Mouse (Mus musculus): ENCODE data around the gene Tomm20. TPM values are rescaled to one million over a fixed set of nuclear protein-coding genes. Genes with fewer than 3 reads are reported as not detected.

Tomm20 gene
- polyA plus RNA-seq, 1 experiment from 2014 or later = 316 TPM

GRCm38 (mm10) chr8:126976608-126977348 lies 31.1 kb upstream of the Tomm20 start:
- DNase-seq (ENCODE audit: low read depth, low spot score) (no peak), ATAC-seq (no peak)
- ChIA-PET CTCF (interaction anchor here (1.0 to 5.5 kb wide), 5 partner anchors 10 to 486 kb away, joined by 3 to 55 read pairs (median 4); no protein-coding TSS in a partner anchor), POLR2A (interaction anchor here (1.2 kb wide), 1 partner anchor 32 kb away, joined by 3 read pairs; no protein-coding TSS in a partner anchor)
- peaks cover 3% of the 10 kb centered on the region for H3K27me3 ChIP-seq
- in situ Hi-C loops (cut with MboI; ENCODE audit: low pct_unique_long_range_greater_than_20kb) = loop anchor here (5.0 kb wide), 1 partner anchor 44 kb away; no protein-coding TSS in a partner anchor
- TF ChIP-seq CTCF (IDR thresholded peaks at IDR 0.05) = no peak

GRCm38 (mm10) chr8:126975706-126976105 lies 30.1 kb upstream of the Tomm20 start:
- ChIA-PET POLR2A (interaction anchor here (1.2 kb wide), 1 partner anchor 31 kb away, joined by 3 read pairs; no protein-coding TSS in a partner anchor), CTCF (interaction anchor here (0.9 to 5.5 kb wide), 14 partner anchors 9 to 718 kb away, joined by 3 to 55 read pairs (median 4); no protein-coding TSS in a partner anchor)
- DNase-seq (ENCODE audit: low read depth, low spot score) (no peak), ATAC-seq (no peak)
- peak; percentile 64 for TF ChIP-seq CTCF (IDR thresholded peaks at IDR 0.05)
- in situ Hi-C loops (cut with MboI; ENCODE audit: low pct_unique_long_range_greater_than_20kb) = loop anchor here (5.0 kb wide), 1 partner anchor 43 kb away; no protein-coding TSS in a partner anchor
- peaks cover 3% of the 10 kb centered on the region for H3K27me3 ChIP-seq

GRCm38 (mm10) chr8:126974511-126974910 lies 28.9 kb upstream of the Tomm20 start:
- in situ Hi-C loops (cut with MboI; ENCODE audit: low pct_unique_long_range_greater_than_20kb) = loop anchor here (25.0 kb wide), 1 partner anchor 1037 kb away; no protein-coding TSS in a partner anchor
- ChIA-PET POLR2A (no interaction called here), CTCF (interaction anchor here (1.3 to 5.5 kb wide), 4 partner anchors 12 to 54 kb away, joined by 4 to 55 read pairs (median 4); no protein-coding TSS in a partner anchor)
- DNase-seq (ENCODE audit: low read depth, low spot score) (no peak), ATAC-seq (no peak)
- no peak for TF ChIP-seq CTCF (IDR thresholded peaks at IDR 0.05)
- H3K27me3 ChIP-seq = peaks cover 3% of the 10 kb centered on the region

- peaks cover 3% of the 10 kb centered on the region for H3K27me3 ChIP-seq
- TF ChIP-seq CTCF (IDR thresholded peaks at IDR 0.05) = no peak
- in situ Hi-C loops (cut with MboI; ENCODE audit: low pct_unique_long_range_greater_than_20kb) = loop anchor here (25.0 kb wide), 1 partner anchor 1036 kb away; no protein-coding TSS in a partner anchor
- DNase-seq (ENCODE audit: low read depth, low spot score) (no peak), ATAC-seq (no peak)
- POLR2A ChIA-PET = interaction anchor here (0.6 kb wide), 1 partner anchor 120 kb away, joined by 3 read pairs; no protein-coding TSS in a partner anchor
- CTCF ChIA-PET = interaction anchor here (1.3 to 5.5 kb wide), 3 partner anchors 12 to 53 kb away, joined by 4 to 55 read pairs (median 4); no protein-coding TSS in a partner anchor
Observed at GRCm38 (mm10) chr8:126973686-126974265, 28.1 kb upstream of the Tomm20 start.

- peaks cover 3% of the 10 kb centered on the region for H3K27me3 ChIP-seq
- no peak for ATAC-seq
- in situ Hi-C loops (cut with MboI; ENCODE audit: low pct_unique_long_range_greater_than_20kb) = loop anchor here (25.0 kb wide), 1 partner anchor 1035 kb away; no protein-coding TSS in a partner anchor
- ChIA-PET POLR2A (no interaction called here), CTCF (interaction anchor here (0.7 to 2.0 kb wide), 3 partner anchors 22 to 491 kb away, joined by 3 to 5 read pairs (median 3); no protein-coding TSS in a partner anchor)
- no peak for TF ChIP-seq CTCF (IDR thresholded peaks at IDR 0.05)
- DNase-seq (ENCODE audit: low read depth, low spot score) = no peak
Observed at GRCm38 (mm10) chr8:126972649-126973048, 27.0 kb upstream of the Tomm20 start.

DNA sequence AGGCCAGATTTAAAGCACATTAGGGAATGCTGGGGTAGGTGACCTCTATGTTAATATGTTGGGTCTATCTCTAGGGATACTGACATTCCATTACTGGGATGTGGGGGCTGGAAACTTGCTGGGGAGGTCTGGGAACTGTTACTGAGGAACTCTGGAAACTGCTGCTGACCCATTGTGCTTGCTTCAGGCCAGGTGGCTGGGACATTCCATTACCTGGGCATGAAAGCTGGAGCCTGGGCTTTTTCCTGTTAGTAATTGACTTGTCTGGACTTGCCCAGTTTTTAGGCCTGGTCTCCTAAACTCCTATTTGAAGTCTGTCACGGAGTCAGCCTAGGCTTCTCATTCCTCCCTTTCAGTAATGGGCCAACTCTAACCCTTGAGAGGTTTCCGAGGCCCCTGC lies 26.5 kb upstream of the Tomm20 start:
- ChIA-PET CTCF (interaction anchor here (0.7 to 2.0 kb wide), 4 partner anchors 21 to 491 kb away, joined by 3 to 5 read pairs (median 4); no protein-coding TSS in a partner anchor), POLR2A (interaction anchor here (0.6 to 1.2 kb wide), 2 partner anchors 41 to 43 kb away, joined by 3 read pairs; no protein-coding TSS in a partner anchor)
- peaks cover 3% of the 10 kb centered on the region for H3K27me3 ChIP-seq
- no peak for TF ChIP-seq CTCF (IDR thresholded peaks at IDR 0.05)
- no peak for DNase-seq (ENCODE audit: low read depth, low spot score)
- no peak for ATAC-seq
- in situ Hi-C loops (cut with MboI; ENCODE audit: low pct_unique_long_range_greater_than_20kb) = loop anchor here (25.0 kb wide), 1 partner anchor 1035 kb away; no protein-coding TSS in a partner anchor

DNA sequence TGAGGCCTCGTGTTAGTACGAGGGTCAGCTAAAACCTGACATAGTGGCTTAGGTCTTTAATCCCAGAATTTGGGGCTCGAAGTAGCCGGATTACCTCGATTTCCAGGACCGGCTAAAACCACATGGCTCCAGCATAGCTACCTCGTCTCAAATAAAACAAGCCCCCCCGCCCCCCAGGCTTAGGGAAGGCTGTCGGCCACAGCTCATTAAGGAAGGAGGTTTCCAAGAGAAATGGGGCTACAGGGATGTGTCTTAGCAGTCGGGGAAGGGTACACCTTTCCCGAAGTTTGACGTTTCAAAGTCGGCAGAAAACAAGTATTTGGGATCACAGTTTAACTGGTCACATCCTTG lies 25.6 kb upstream of the Tomm20 start:
- no peak for TF ChIP-seq CTCF (IDR thresholded peaks at IDR 0.05)
- DNase-seq (ENCODE audit: low read depth, low spot score) = no peak
- in situ Hi-C loops (cut with MboI; ENCODE audit: low pct_unique_long_range_greater_than_20kb) = loop anchor here (25.0 kb wide), 1 partner anchor 1034 kb away; no protein-coding TSS in a partner anchor
- ATAC-seq = no peak
- ChIA-PET CTCF (interaction anchor here (0.6 to 2.0 kb wide), 4 partner anchors 20 to 490 kb away, joined by 3 to 6 read pairs (median 5); no protein-coding TSS in a partner anchor), POLR2A (interaction anchor here (0.8 to 1.5 kb wide), 6 partner anchors 15 to 444 kb away, joined by 3 to 7 read pairs (median 3); no protein-coding TSS in a partner anchor)
- no peaks in the 10 kb centered on the region for H3K27me3 ChIP-seq

- ChIA-PET POLR2A (interaction anchor here (0.8 to 1.5 kb wide), 6 partner anchors 14 to 444 kb away, joined by 3 to 7 read pairs (median 3); no protein-coding TSS in a partner anchor), CTCF (interaction anchor here (0.6 to 2.0 kb wide), 4 partner anchors 20 to 489 kb away, joined by 3 to 6 read pairs (median 5); no protein-coding TSS in a partner anchor)
- TF ChIP-seq CTCF (IDR thresholded peaks at IDR 0.05) = no peak
- ATAC-seq (peak; percentile 94), DNase-seq (ENCODE audit: low read depth, low spot score) (peak; percentile 80)
- in situ Hi-C loops (cut with MboI; ENCODE audit: low pct_unique_long_range_greater_than_20kb) = loop anchor here (25.0 kb wide), 1 partner anchor 1033 kb away; no protein-coding TSS in a partner anchor
- H3K27me3 ChIP-seq = no peaks in the 10 kb centered on the region
Observed at GRCm38 (mm10) chr8:126970579-126971313, 25.1 kb upstream of the Tomm20 start, which contains the start of gene Rbm34. Gene Rbm34 (minus strand): TSS chr8:126971071.

- DNase-seq (ENCODE audit: low read depth, low spot score) = no peak
- H3K27me3 ChIP-seq = no peaks in the 10 kb centered on the region
- ChIA-PET POLR2A (interaction anchor here (0.6 to 0.8 kb wide), 2 partner anchors 69 to 579 kb away, joined by 3 read pairs; no protein-coding TSS in a partner anchor), CTCF (interaction anchor here (0.7 to 1.9 kb wide), 3 partner anchors 22 to 488 kb away, joined by 3 to 6 read pairs (median 5); no protein-coding TSS in a partner anchor)
- in situ Hi-C loops (cut with MboI; ENCODE audit: low pct_unique_long_range_greater_than_20kb) = loop anchor here (25.0 kb wide), 1 partner anchor 1032 kb away; no protein-coding TSS in a partner anchor
- ATAC-seq = no peak
- no peak for TF ChIP-seq CTCF (IDR thresholded peaks at IDR 0.05)
Observed at GRCm38 (mm10) chr8:126969546-126969945, 23.9 kb upstream of the Tomm20 start.
